Mouse (Mus musculus) frontal cortex, postnatal 10 days (tissue): ENCODE results near the gene Cdc40.

Source experiments
- DNase-seq, 2 experiments: peaks; one replicate each; pipeline ENCODE4 v3.0.0; 2022; ENCODE audit warnings: low spot score in 2 of 2, mixed read lengths in 1 of 2

The Cdc40 gene

DNA sequence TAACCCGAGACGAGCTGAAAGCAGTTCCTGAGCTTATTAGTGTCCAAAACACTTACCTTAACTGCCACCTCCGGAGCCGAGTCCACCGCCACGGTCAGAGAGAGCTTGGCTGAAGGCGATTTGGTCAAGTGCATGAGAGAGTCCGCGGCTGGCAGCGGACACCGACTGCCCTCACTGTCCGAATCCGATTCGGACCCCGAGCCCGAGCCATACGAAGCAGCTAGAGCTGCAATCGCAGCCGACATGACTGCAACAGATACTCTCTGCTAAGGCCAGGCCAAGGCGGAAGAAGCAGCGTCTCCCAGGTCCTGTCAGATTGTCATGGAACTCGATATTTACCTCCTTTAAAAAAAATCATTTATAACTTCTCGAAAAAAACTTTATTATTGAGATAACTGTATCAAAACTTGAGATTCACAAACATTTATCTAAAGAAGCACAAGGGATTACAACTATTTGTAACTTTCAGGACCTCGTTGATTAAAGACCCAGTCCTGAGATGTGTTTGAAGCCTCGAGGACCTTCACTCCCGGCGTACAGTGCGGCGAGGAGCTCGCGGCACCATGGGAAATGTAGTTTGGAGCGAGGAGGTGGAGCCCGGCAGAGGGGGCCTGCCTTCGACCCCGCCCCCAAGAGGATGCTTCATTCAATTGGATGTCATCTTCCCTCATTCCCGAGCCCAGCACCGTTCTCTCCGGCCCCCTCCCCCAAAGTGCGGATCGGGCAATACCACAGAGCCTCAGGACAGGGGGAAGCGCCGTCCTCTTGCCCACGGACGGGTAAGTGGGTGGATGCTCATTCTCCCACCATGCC is at the start of gene Cdc40, which contains the start of gene Wasf1:
Cdc40 (minus strand) TSS at position 481 of the 813 bp plus-strand sequence.
Wasf1 (plus strand) TSS at position 645 of the 813 bp plus-strand sequence.
- peak; percentile 98 for DNase-seq

DNA sequence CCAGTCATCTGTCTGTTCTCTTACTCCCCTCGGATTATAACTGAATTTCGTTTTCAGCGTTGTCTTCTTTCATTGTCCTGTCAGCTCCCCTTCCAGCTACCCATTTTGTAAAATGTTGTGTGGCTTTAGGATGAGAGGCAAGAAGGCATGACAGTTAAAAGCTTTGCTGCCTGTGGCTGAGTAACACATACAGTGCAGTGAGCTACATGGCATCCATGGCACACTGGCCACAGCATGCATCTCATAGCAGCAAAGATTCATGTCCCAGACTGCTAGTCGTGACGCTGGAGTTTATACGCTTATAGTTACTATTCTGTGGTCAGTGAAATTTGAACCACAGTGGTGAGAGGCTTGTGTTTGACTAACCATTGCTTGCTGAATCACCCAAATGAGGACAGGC is 36.4 kb upstream of the Cdc40 start:
- DNase-seq, result no peak

DNA sequence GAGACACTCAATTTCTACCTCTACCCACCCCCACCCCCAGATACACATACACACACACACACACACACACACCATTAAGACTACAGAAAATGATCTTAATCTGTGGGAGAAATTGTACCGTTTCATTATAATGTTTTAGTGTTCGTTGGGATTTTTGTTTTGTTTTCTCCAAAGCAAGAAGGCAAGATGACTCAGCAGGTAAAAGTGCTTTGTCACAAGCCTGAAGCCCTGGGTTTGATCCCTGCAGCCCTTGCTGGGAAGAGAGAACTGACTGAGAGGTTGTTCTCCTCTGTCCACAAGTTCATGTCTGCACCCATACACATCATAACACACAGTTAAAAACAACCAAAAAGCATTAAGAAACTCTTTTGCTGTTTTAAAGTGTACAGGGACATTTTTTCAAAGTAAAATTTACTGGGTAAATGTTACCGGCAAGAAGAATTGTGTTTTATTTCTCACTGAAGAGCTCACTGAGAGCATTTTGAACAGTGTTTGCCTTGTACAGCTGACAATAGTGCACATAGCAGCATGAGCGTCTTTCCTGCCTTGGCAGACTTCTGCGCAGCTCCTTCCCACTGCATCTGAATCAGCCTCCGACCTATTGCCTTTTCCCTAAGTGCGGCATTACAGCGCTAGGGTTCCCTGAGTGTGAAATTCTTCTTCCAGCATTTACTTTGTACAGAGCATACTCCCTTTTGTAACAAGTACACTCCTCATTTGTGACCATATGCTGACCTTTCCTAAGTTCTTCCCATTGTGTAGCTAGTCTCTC is 35.7 kb upstream of the Cdc40 start:
- DNase-seq, result no peak

DNA sequence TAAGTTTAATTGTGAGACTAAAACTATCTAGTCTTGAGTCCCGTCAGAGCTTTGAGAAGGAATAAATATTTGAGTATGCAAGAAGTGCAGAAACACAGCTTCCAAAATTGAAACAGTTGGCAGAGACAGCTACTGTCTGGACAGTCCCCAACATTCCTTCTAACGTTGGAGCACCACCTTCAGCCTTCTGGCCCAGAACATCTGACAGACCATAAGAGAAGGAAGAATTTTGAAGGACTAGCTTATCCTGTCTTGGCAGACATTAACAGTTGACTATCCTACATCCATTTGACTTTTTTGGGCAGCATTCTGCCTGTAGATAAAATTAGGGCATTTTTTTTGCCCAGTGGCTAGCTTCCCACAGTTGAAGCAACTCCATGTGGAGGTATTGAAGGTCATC is 32.1 kb upstream of the Cdc40 start:
- no peak for DNase-seq

- no peak for DNase-seq
Observed at GRCm38 (mm10) chr10:40910811-40911210, 27.7 kb upstream of the Cdc40 start.

DNA sequence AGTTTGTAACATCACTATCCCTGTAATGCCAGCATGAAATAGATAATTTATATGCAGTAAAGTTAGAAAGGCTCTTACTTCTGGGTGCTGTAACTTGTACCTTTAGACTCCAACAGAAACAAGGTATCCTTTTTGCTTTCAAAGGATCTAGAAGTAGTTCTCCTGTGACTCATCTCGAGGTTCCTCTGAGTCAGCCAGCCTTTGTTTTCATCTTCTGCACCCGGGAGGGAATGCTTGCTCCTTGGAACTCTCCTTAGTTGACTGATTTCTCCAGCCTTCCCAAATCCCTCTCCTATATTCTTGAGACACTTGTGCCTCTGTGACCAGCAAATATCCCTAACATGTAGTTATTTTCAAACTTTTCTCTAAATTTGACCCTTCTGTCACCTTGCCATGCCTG is 25.5 kb upstream of the Cdc40 start:
- no peak for DNase-seq

DNA sequence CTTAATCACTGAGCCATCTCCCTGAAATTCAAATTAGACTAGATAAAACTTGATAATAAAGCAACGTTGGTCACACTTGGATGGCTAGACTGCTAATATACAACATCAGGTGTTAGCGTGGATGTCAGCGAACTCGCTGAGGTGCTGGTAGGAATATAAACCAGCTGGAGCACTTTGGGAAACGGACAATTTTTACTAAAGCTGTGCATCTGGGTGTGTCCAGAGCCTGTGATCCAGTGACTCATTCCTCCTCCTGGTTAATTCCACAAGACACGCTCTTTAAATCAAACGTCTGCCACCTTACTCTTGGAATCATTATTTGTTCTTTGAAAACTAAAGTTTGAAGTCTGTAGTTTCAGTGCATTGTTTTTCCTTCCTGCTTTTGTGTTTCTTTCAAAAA is 23.7 kb upstream of the Cdc40 start:
- no peak for DNase-seq

DNA sequence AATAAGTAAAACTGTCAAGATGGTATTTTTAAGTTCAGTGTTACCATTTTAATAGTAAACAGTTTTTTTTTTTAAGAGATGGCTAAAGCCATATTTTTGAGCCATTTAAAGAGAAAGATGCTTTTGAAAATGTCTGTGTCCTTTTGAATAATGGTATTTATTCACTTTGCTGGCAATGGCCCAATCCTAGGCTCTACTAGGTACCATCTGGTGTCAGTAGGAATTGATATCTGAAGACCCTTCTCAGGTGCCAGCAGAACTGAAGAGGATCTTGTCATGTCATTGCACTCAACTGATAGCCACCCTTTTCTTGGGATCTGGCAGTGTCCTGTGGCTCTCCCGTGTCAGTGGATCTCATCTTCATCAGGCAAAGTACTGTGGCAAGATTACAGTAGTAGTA is 23.0 kb upstream of the Cdc40 start:
- no peak for DNase-seq

- no peak for DNase-seq
Observed at GRCm38 (mm10) chr10:40901786-40902185, 18.7 kb upstream of the Cdc40 start.

GRCm38 (mm10) chr10:40896656-40897055 is 13.5 kb upstream of the Cdc40 start:
- DNase-seq, result no peak

DNA sequence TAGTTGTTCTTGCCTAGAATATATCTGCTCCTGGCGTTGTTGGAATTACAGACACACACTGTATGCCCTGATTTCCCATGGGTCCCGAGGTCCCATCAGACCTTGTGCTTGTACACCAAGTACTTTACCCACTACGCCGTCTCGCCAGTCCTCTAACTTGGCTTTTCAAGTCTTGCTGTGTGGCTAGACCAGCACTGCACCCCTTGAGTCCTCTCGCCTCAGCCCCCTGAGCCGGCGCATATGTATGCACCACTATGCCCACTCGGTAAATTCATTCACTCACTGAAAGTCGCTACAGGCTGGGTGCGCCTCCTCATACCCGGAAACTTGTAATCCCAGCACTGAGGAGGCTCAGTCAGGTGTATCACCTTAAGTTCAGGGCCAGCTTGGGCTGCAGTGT is 12.7 kb upstream of the Cdc40 start:
- DNase-seq, result no peak

DNA sequence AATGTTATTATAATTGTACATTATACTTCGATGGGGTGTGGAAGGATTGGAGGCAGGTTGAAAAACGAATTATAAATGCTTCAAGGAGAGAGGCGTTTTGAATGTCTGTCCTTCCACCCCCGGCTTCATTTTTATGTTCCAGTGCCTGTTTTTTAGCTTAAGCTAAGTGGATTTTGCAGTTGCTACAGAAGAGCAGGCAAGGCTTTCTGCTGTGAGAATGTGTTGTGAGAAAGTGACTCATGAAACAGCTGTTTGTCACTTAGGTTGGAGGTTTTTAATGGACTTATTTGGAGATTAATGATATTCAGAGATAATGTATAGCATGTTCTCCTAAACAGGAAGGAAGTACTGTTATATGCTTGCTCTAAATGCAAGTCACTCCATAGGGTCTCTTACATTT is 6.0 kb upstream of the Cdc40 start:
- DNase-seq, result no peak

DNA sequence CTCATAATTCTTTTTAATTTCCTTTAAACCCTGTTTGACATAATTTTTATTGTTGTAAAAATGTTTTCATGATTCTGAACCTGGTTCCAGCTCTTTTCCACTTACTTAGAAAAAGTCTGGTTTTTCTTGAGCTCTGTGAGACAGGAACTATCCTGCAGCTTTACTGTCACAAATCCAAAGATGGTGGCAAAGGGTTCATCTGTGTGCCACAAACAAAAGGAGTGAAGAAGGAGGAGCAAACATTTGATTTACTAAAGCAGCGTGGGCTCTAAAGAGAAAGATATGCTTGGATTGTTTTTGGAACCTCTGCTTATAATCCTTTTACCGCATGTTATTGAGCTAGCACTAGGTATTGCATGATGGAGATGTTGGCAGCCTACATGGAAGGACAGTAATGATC is 4.2 kb upstream of the Cdc40 start:
- no peak for DNase-seq

DNA sequence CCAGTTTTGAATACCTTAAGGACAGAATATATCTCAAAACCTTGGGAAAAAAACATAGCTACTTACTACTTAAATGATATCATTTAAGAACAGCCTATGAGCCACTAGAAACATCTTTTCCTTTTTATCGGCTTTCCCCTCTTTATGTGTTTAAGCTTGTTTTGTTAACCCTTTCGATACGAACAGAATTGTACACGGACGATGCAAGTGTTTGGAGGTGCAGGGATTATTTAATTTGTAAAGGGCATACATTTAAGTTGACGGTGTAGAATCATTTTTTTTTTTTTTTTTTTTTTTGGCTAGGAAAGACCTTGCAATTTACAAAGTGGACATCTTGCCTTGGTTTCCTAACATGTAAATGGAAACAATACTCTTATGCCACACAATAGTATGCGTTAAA is 2.3 kb upstream of the Cdc40 start:
- DNase-seq, result no peak

DNA sequence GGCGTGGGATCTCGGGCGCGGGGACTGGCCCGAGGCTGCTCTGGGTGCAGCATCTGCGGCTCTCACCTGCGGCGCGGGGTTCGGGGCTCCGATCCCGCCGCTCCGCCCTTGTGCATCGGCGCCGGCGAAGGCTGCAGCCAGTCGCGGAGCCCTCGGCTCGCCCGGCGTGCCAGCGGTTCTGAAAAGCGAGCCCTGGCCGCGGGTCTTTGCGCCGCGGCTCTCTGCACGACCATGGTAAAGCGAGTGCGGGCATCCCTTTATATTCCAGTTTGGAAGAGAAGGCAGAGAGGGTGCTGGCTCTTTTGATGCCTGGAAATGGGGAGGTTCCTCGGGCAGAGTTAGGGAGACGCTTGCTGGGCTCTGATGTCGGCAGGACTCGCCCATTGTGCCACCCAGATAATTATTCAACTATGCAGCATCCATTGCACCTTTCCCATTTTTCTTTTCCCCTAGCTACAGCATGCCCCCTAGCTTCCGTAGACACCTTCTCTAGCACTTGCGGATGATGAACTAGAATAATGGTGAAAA is 1.2 kb upstream of the Cdc40 start:
- DNase-seq, result peak in 1 of 2 experiments; percentile 44

DNA sequence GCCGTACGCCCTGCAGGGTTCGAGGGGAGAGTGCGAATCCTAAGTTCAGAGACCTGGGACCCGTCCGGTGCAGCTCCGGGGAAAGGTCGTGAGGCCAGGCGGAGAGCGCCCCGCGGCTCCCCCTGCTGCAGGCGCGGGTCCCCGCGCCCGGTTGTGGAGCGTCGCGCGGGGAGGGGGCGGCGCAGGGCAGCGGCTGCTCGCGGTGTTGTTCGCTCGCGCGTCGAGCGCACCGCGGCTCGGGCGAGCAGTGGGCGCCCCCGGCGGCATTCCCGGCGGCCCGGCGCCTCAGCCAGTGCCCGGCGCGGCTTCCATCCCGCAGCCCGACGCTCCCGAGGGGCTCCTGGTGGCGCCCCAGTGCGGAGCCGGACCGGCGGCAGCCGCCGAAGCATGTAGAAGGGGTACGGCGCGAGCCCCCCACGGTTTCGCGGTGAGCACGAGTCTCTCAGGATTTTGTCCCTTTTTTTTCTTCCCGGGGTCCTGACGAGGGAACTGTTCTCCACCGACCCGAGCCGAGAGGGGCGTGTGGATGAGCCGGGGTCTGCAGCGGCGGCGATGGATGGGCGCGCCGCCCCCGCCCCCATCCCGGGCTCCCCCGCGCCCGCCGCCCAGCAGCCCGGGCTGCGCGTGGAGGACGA is 650 bp upstream of the Cdc40 start:
- DNase-seq, result peak in 1 of 2 experiments; percentile 31

DNA sequence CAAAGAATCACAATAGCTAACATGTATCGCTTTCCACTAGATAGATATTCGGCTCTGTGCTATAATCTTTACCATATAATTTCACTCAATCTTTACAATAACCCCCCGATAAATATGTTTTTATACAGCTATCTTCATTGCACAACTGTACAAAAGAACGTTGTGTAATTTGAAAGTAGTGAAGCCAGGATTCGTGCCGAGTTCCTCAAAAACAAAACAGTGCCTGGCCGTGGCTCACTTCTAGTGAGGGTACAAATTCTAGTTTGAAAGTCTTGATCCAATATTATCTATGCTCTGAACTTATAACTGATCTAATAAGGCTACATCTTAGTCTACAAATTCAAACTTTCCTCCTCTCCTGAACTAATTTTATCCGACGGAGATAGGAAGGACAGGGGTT is 778 bp downstream of the Cdc40 start:
- no peak for DNase-seq

DNA sequence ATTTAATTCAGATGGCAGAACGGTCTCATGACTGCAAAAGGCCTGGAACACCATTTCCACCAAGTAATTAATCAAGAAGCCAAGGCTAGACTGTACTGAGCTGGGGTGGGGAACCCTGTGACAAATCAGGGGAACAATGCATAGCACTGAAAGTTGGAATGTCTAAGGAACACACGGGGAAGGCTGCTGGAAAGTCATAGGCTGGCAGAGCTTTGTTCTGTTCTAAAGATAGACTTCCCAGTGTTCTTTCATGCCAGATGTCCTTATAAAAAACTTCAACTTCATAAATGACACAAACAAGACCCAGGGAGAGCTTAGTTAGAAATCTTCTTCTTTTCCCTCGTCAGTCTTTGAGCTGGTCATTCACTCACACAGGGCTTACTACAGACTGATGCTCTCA is 1.9 kb downstream of the Cdc40 start:
- no peak for DNase-seq

GRCm38 (mm10) chr10:40879969-40880368 is 3.1 kb downstream of the Cdc40 start:
- DNase-seq, result no peak

DNA sequence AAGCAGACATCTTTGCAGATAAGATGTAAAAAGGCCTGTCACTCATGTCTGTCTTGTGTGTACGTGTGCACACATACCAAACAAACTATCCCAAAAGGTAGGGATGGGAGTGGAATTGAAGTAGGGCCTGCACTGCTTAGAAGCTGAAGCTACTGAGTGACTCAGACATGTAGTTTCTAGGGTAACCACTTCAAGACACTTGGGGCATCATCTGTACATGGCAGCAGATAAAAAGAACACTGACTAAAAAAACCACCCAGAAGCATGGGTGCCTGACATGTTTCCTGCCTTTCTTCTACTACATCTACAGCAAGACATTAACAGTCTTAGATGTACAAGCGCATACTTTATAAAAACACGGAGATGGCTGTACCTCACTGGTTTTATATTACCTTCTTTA is 4.9 kb downstream of the Cdc40 start:
- no peak for DNase-seq

- no peak for DNase-seq
Observed at GRCm38 (mm10) chr10:40872052-40872451, 11.1 kb downstream of the Cdc40 start.

- no peak for DNase-seq
Observed at GRCm38 (mm10) chr10:40871301-40871700, 11.8 kb downstream of the Cdc40 start.
